Mouse (Mus musculus) ES-E14 (cell line): ENCODE results near the gene Pcnp. TPM values are rescaled to one million over a fixed set of nuclear protein-coding genes. Genes with fewer than 3 reads are reported as not detected.
A peak's percentile ranks its signal among the peaks of the same experiment; 100 is the strongest.
"Not testable (repeated sequence)": the region's sequence is repeated elsewhere in the genome, so short reads cannot be mapped to it uniquely, and the experiment has no call there.

ENCODE experiments used
- DNase-seq: peaks from one replicate; pipeline ENCODE4 v3.0.0-alpha.2; 2013; ENCODE audit warnings: low read depth, low spot score
- H3K27ac ChIP-seq: 2 replicates; pipeline ENCODE4 v1.5.1; 2012; ENCODE audit warnings: low read depth, mild to moderate bottlenecking, low read length, moderate library complexity, mixed read lengths; ENCODE audit not compliant: poor library complexity, insufficient read depth, severe bottlenecking
- H3K36me3 ChIP-seq: 2 replicates; pipeline ENCODE4 v1.6.1; 2012; ENCODE audit warnings: mild to moderate bottlenecking, low read length, moderate library complexity, mixed read lengths; ENCODE audit not compliant: control insufficient read depth, poor library complexity, insufficient read depth, severe bottlenecking
- H3K4me1 ChIP-seq, 2 experiments: fragments of 150-350 bp in 1 of 2; sonication (generic) in 1 of 2; 2 replicates each; pipeline ENCODE4 v1.6.1; 2012; ENCODE audit warnings: low read length in 2 of 2, mild to moderate bottlenecking in 1 of 2, mixed read lengths in 1 of 2; ENCODE audit not compliant: control insufficient read depth in 2 of 2, insufficient read depth in 2 of 2, poor library complexity in 1 of 2
- H3K4me3 ChIP-seq, 2 experiments: fragments of 150-350 bp in 1 of 2; sonication (generic) in 1 of 2; 2 replicates each; pipeline ENCODE4 v1.5.1; 2012; ENCODE audit warnings: low read length in 2 of 2, low read depth in 1 of 2, mild to moderate bottlenecking in 1 of 2, mixed read lengths in 1 of 2; ENCODE audit not compliant: insufficient read depth in 1 of 2, poor library complexity in 1 of 2, severe bottlenecking in 1 of 2
- H3K9ac ChIP-seq: 2 replicates; pipeline ENCODE4 v1.6.1; 2012; ENCODE audit warnings: low read depth, mild to moderate bottlenecking, low read length, mixed read lengths; ENCODE audit not compliant: poor library complexity, insufficient read depth, severe bottlenecking
- H3K9me3 ChIP-seq: fragments of 150-350 bp; sonication (generic); 2 replicates; pipeline ENCODE4 v1.6.1; 2012; ENCODE audit warnings: low read depth, mild to moderate bottlenecking, low read length; ENCODE audit not compliant: control insufficient read depth, insufficient read depth
- CHD2 ChIP-seq: IDR thresholded peaks from 2 replicates; pipeline ENCODE4 v1.6.1; 2014; ENCODE audit warnings: mild to moderate bottlenecking, low read depth, low read length, inconsistent platforms
- HCFC1 ChIP-seq: IDR thresholded peaks from 2 replicates; pipeline ENCODE4 v1.6.1; 2012; ENCODE audit warnings: low read length, inconsistent platforms, borderline replicate concordance; ENCODE audit not compliant: insufficient read depth
- MAFK ChIP-seq: IDR thresholded peaks from 2 replicates; pipeline ENCODE4 v1.6.1; 2014; ENCODE audit warnings: mild to moderate bottlenecking, low read depth, low read length, inconsistent platforms; ENCODE audit not compliant: insufficient read depth
- ZC3H11A ChIP-seq: IDR thresholded peaks from 2 replicates; pipeline ENCODE4 v1.6.1; 2012; ENCODE audit warnings: low read depth, mild to moderate bottlenecking, inconsistent platforms, low read length, borderline replicate concordance
- ZNF384 ChIP-seq: IDR thresholded peaks from 2 replicates; pipeline ENCODE4 v1.6.1; 2012; ENCODE audit warnings: low read depth, low read length, inconsistent platforms
- in situ Hi-C, 2 experiments: fragments of 600-800 bp; cut with MboI; formaldehyde crosslinking; loops; one replicate each; pipeline ENCODE4 v1.15.1; 2025; ENCODE audit warnings: low sequenced_read_pairs in 2 of 2, inconsistent platforms in 1 of 2; ENCODE audit not compliant: unreplicated experiment in 2 of 2
- total RNA-seq: library from RNA; depleted of rRNA; stranded (reverse); fragments of 300-350 nt; gene quantifications from 2 replicates; pipeline ENCODE4 v1.2.3, GENCODE M21; 2012

Pcnp gene
- total RNA-seq, 1 experiment, result 58.7 TPM

GRCm38 (mm10) chr16:56074122-56074521, 44.6 kb upstream of the Pcnp start:
- Histone ChIP-seq H3K9me3 (no peaks in the 10 kb centered on the region), H3K9ac (no peak overlapping the region), H3K36me3 (no peaks in the 10 kb centered on the region), H3K4me3 (no peak overlapping the region), H3K27ac (no peak overlapping the region), H3K4me1 (peaks cover 0 to 14% of the 10 kb centered on the region in 2 experiments; a peak in 3 of 4 replicates)
- no peak for DNase-seq
- in situ Hi-C loops, result no loop called here
- no peak for TF ChIP-seq HCFC1
- TF ChIP-seq ZNF384, result no peak
- TF ChIP-seq CHD2, result no peak
- no peak for TF ChIP-seq ZC3H11A
- TF ChIP-seq MAFK, result no peak

- DNase-seq, H3K4me3 ChIP-seq, H3K9me3 ChIP-seq, in situ Hi-C loops, H3K9ac ChIP-seq, H3K27ac ChIP-seq, H3K36me3 ChIP-seq: not testable (repeated sequence)
- H3K4me1 ChIP-seq, result peaks cover 0 to 14% of the 10 kb centered on the region in 2 experiments; a peak in 3 of 4 replicates
These were observed 43.6 kb upstream of the Pcnp start for GRCm38 (mm10) chr16:56073150-56073549.

- H3K4me3 ChIP-seq, result no peak overlapping the region
- H3K27ac ChIP-seq, result no peak overlapping the region
- TF ChIP-seq CHD2 (no peak), ZC3H11A (no peak), ZNF384 (no peak), HCFC1 (no peak), MAFK (no peak)
- in situ Hi-C loops, result no loop called here
- H3K9me3 ChIP-seq, result no peaks in the 10 kb centered on the region
- peaks cover 0 to 14% of the 10 kb centered on the region in 2 experiments; a peak in 3 of 4 replicates for H3K4me1 ChIP-seq
- DNase-seq, result no peak
- no peaks in the 10 kb centered on the region for H3K36me3 ChIP-seq
- no peak overlapping the region for H3K9ac ChIP-seq
These were observed 43.0 kb upstream of the Pcnp start for GRCm38 (mm10) chr16:56072533-56072932.

GRCm38 (mm10) chr16:56071317-56072232, 42.0 kb upstream of the Pcnp start:
- H3K4me3 ChIP-seq, result no peak overlapping the region
- DNase-seq, result peak; percentile 42
- H3K9me3 ChIP-seq, result no peaks in the 10 kb centered on the region
- in situ Hi-C loops, result no loop called here
- H3K4me1 ChIP-seq, result peaks cover 0 to 14% of the 10 kb centered on the region in 2 experiments; a peak in 3 of 4 replicates
- TF ChIP-seq ZC3H11A, result no peak
- no peak for TF ChIP-seq MAFK
- TF ChIP-seq CHD2, result no peak
- no peak overlapping the region for H3K9ac ChIP-seq
- H3K36me3 ChIP-seq, result no peaks in the 10 kb centered on the region
- H3K27ac ChIP-seq, result no peak overlapping the region
